Mouse (Mus musculus): Measurements from ENCODE around the gene Cxcr3. TPM values are rescaled to one million over a fixed set of nuclear protein-coding genes. Genes with fewer than 3 reads are reported as not detected.

Gene Cxcr3
- total and polyA plus RNA-seq, 3 experiments, result 0.04 TPM; not detected in 2

- no peaks in the 10 kb centered on the region for H3K36me3 ChIP-seq (ENCODE audit: control insufficient read depth in 1 of 2, insufficient read depth in 2 of 2, low read length in 2 of 2)
- H3K4me1 ChIP-seq (ENCODE audit: control insufficient read depth in 1 of 2, insufficient read depth in 2 of 2, low read length in 2 of 2), result no peaks in the 10 kb centered on the region
- H3K9ac ChIP-seq (ENCODE audit: control insufficient read depth, low read depth, low read length, poor library complexity, severe bottlenecking), result no peak overlapping the region
- peaks cover 0 to 2% of the 10 kb centered on the region in 2 experiments; a peak in 1 of 4 replicates for H3K27me3 ChIP-seq (ENCODE audit: control insufficient read depth in 1 of 2, insufficient read depth in 2 of 2, low read length in 2 of 2)
- no peaks in the 10 kb centered on the region for H3K9me3 ChIP-seq (replicated peaks; ENCODE audit: insufficient read depth, low read length)
- TF ChIP-seq SMC3 (IDR thresholded peaks at IDR 0.05; ENCODE audit: low read depth, low read length), result no peak
- DNase-seq (ENCODE audit: low read depth, low spot score), result no peak
- no peak overlapping the region for H3K27ac ChIP-seq (ENCODE audit: control insufficient read depth, low read depth, low read length)
- no peak overlapping the region for H3K4me3 ChIP-seq (ENCODE audit: control insufficient read depth in 1 of 2, insufficient read depth in 1 of 2, low read depth in 2 of 2, low read length in 2 of 2)
- no peaks in the 10 kb centered on the region for H3K79me2 ChIP-seq (ENCODE audit: control insufficient read depth, insufficient read depth, low read length, poor library complexity)
Measured at GRCm38 (mm10) chrX:101764621-101765020, 30.6 kb upstream of the Cxcr3 start.

GRCm38 (mm10) chrX:101754478-101754877 is 20.4 kb upstream of the Cxcr3 start:
- Histone ChIP-seq H3K79me2 (ENCODE audit: control insufficient read depth, insufficient read depth, low read length, poor library complexity) (no peaks in the 10 kb centered on the region), H3K27ac (ENCODE audit: control insufficient read depth, low read depth, low read length) (no peak overlapping the region), H3K27me3 (ENCODE audit: control insufficient read depth in 1 of 2, insufficient read depth in 2 of 2, low read length in 2 of 2) (no peaks in the 10 kb centered on the region), H3K9ac (ENCODE audit: control insufficient read depth, low read depth, low read length, poor library complexity, severe bottlenecking) (no peak overlapping the region), H3K4me3 (ENCODE audit: control insufficient read depth in 1 of 2, insufficient read depth in 1 of 2, low read depth in 2 of 2, low read length in 2 of 2) (no peak overlapping the region), H3K9me3 (replicated peaks; ENCODE audit: insufficient read depth, low read length) (no peaks in the 10 kb centered on the region), H3K4me1 (ENCODE audit: control insufficient read depth in 1 of 2, insufficient read depth in 2 of 2, low read length in 2 of 2) (no peaks in the 10 kb centered on the region), H3K36me3 (ENCODE audit: control insufficient read depth in 1 of 2, insufficient read depth in 2 of 2, low read length in 2 of 2) (no peaks in the 10 kb centered on the region)
- peak; percentile 20 for DNase-seq (ENCODE audit: low read depth, low spot score)
- TF ChIP-seq TAL1 (IDR thresholded peaks at IDR 0.05; ENCODE audit: low read length), result no peak
- TF ChIP-seq POLR2A (IDR thresholded peaks at IDR 0.05; ENCODE audit: control insufficient read depth in 1 of 2, insufficient read depth in 1 of 2, low read depth in 1 of 2, low read length in 2 of 2, poor library complexity in 1 of 2), result no peak

GRCm38 (mm10) chrX:101750144-101750543 is 16.1 kb upstream of the Cxcr3 start:
- TF ChIP-seq UBTF (IDR thresholded peaks at IDR 0.05; ENCODE audit: borderline replicate concordance, insufficient read depth, low read depth, low read length) (no peak), MEF2A (IDR thresholded peaks at IDR 0.05; ENCODE audit: extremely low read depth, insufficient replicate concordance, low read depth, low read length, poor library complexity, severe bottlenecking) (no peak), MAFK (IDR thresholded peaks at IDR 0.05; ENCODE audit: borderline replicate concordance, low read depth, low read length) (no peak), USF1 (IDR thresholded peaks at IDR 0.05; ENCODE audit: low read depth, low read length) (no peak), MYB (IDR thresholded peaks at IDR 0.05; ENCODE audit: low read depth, low read length) (no peak), SMC3 (IDR thresholded peaks at IDR 0.05; ENCODE audit: low read depth, low read length) (no peak)
- Histone ChIP-seq H3K9me3 (replicated peaks; ENCODE audit: insufficient read depth, low read length) (no peaks in the 10 kb centered on the region), H3K27ac (ENCODE audit: control insufficient read depth, low read depth, low read length) (no peak overlapping the region), H3K27me3 (ENCODE audit: control insufficient read depth in 1 of 2, insufficient read depth in 2 of 2, low read length in 2 of 2) (no peaks in the 10 kb centered on the region), H3K79me2 (ENCODE audit: control insufficient read depth, insufficient read depth, low read length, poor library complexity) (no peaks in the 10 kb centered on the region), H3K36me3 (ENCODE audit: control insufficient read depth in 1 of 2, insufficient read depth in 2 of 2, low read length in 2 of 2) (no peaks in the 10 kb centered on the region), H3K9ac (ENCODE audit: control insufficient read depth, low read depth, low read length, poor library complexity, severe bottlenecking) (no peak overlapping the region), H3K4me3 (ENCODE audit: control insufficient read depth in 1 of 2, insufficient read depth in 1 of 2, low read depth in 2 of 2, low read length in 2 of 2) (no peak overlapping the region), H3K4me1 (ENCODE audit: control insufficient read depth in 1 of 2, insufficient read depth in 2 of 2, low read length in 2 of 2) (no peaks in the 10 kb centered on the region)
- no peak for DNase-seq (ENCODE audit: low read depth, low spot score)

- Histone ChIP-seq H3K9me3 (replicated peaks; ENCODE audit: insufficient read depth, low read length) (no peaks in the 10 kb centered on the region), H3K9ac (ENCODE audit: control insufficient read depth, low read depth, low read length, poor library complexity, severe bottlenecking) (no peak overlapping the region)
Measured at GRCm38 (mm10) chrX:101741064-101741433, 7.0 kb upstream of the Cxcr3 start.

More at GRCm38 (mm10) chrX:101741064-101741433, 7.0 kb upstream of the Cxcr3 start:
- Histone ChIP-seq H3K27ac (ENCODE audit: control insufficient read depth, low read depth, low read length) (no peak overlapping the region), H3K79me2 (ENCODE audit: control insufficient read depth, insufficient read depth, low read length, poor library complexity) (no peaks in the 10 kb centered on the region), H3K36me3 (ENCODE audit: control insufficient read depth in 1 of 2, insufficient read depth in 2 of 2, low read length in 2 of 2) (no peaks in the 10 kb centered on the region), H3K27me3 (ENCODE audit: control insufficient read depth in 1 of 2, insufficient read depth in 2 of 2, low read length in 2 of 2) (no peaks in the 10 kb centered on the region; a peak in 1 of 4 replicates), H3K4me1 (ENCODE audit: control insufficient read depth in 1 of 2, insufficient read depth in 2 of 2, low read length in 2 of 2) (no peaks in the 10 kb centered on the region), H3K4me3 (ENCODE audit: control insufficient read depth in 1 of 2, insufficient read depth in 1 of 2, low read depth in 2 of 2, low read length in 2 of 2) (no peak overlapping the region)
- DNase-seq (ENCODE audit: low read depth, low spot score), result no peak
- TF ChIP-seq BHLHE40 (IDR thresholded peaks at IDR 0.05; ENCODE audit: borderline replicate concordance, low read depth, low read length) (no peak), MYB (IDR thresholded peaks at IDR 0.05; ENCODE audit: low read depth, low read length) (no peak), ZNF384 (IDR thresholded peaks at IDR 0.05; ENCODE audit: low read depth, low read length) (no peak), ELF1 (IDR thresholded peaks at IDR 0.05; ENCODE audit: low read depth, low read length) (no peak)
